Mouse (Mus musculus) cerebellum, adult 11-12 months (tissue): ENCODE measurements around the gene Fam111a.
A peak's percentile ranks its signal among the peaks of the same experiment; 100 is the strongest.
"Not testable (repeated sequence)": the region's sequence is repeated elsewhere in the genome, so short reads cannot be mapped to it uniquely, and the experiment has no call there.

Experiments used
- DNase-seq: peaks from one replicate; pipeline ENCODE4 v3.0.0; 2022

Fam111a gene

GRCm38 (mm10) chr19:12545440-12545839 lies at the start of gene Fam111a:
Fam111a (plus strand) TSS chr19:12545740.
- not testable (repeated sequence) for DNase-seq

- DNase-seq: no peak
Measured at GRCm38 (mm10) chr19:12496241-12496640, 49.3 kb upstream of the Fam111a start.

GRCm38 (mm10) chr19:12497909-12498308 lies 47.6 kb upstream of the Fam111a start:
- DNase-seq: no peak

- no peak for DNase-seq
Measured at GRCm38 (mm10) chr19:12498321-12498720, 47.2 kb upstream of the Fam111a start.

GRCm38 (mm10) chr19:12498941-12499340 lies 46.6 kb upstream of the Fam111a start:
- no peak for DNase-seq

GRCm38 (mm10) chr19:12499485-12499884 lies 46.1 kb upstream of the Fam111a start:
- DNase-seq: no peak

- peak; percentile 47 for DNase-seq
Measured at GRCm38 (mm10) chr19:12500124-12500523, 45.4 kb upstream of the Fam111a start.

GRCm38 (mm10) chr19:12500881-12501311 lies 44.6 kb upstream of the Fam111a start:
- DNase-seq: peak; percentile 66

GRCm38 (mm10) chr19:12501370-12502347 lies 43.9 kb upstream of the Fam111a start, which contains the start of gene Dtx4:
Dtx4 (minus strand) TSS chr19:12501454.
- DNase-seq: peak; percentile 91

GRCm38 (mm10) chr19:12502756-12503155 lies 42.8 kb upstream of the Fam111a start:
- no peak for DNase-seq

GRCm38 (mm10) chr19:12514621-12515020 lies 30.9 kb upstream of the Fam111a start:
- no peak for DNase-seq

- DNase-seq: peak; percentile 36
Measured at GRCm38 (mm10) chr19:12517671-12518540, 27.6 kb upstream of the Fam111a start.

- no peak for DNase-seq
Measured at GRCm38 (mm10) chr19:12518541-12518890, 27.0 kb upstream of the Fam111a start.

GRCm38 (mm10) chr19:12523377-12523776 lies 22.2 kb upstream of the Fam111a start:
- DNase-seq: no peak

GRCm38 (mm10) chr19:12537168-12537567 lies 8.4 kb upstream of the Fam111a start:
- DNase-seq: no peak

- no peak for DNase-seq
Measured at GRCm38 (mm10) chr19:12539975-12540374, 5.6 kb upstream of the Fam111a start.

- no peak for DNase-seq
Measured at GRCm38 (mm10) chr19:12540727-12541126, 4.8 kb upstream of the Fam111a start.

GRCm38 (mm10) chr19:12541644-12542043 lies 3.9 kb upstream of the Fam111a start:
- DNase-seq: no peak

- DNase-seq: no peak
Measured at GRCm38 (mm10) chr19:12549166-12549565, 3.6 kb downstream of the Fam111a start.

GRCm38 (mm10) chr19:12550005-12550942 lies 4.7 kb downstream of the Fam111a start:
- no peak for DNase-seq

- DNase-seq: no peak
Measured at GRCm38 (mm10) chr19:12556293-12556692, 10.8 kb downstream of the Fam111a start.

- no peak for DNase-seq
Measured at GRCm38 (mm10) chr19:12558219-12558618, 12.7 kb downstream of the Fam111a start.
